Mouse (Mus musculus) cerebellum, adult 9-10 months (tissue): Measurements from ENCODE around the gene Fblim1.
"Not testable (repeated sequence)": the region's sequence is repeated elsewhere in the genome, so short reads cannot be mapped to it uniquely, and the experiment has no call there.

Experiments used
- DNase-seq: peaks from one replicate; pipeline ENCODE4 v3.0.0; 2022

The Fblim1 gene

DNA sequence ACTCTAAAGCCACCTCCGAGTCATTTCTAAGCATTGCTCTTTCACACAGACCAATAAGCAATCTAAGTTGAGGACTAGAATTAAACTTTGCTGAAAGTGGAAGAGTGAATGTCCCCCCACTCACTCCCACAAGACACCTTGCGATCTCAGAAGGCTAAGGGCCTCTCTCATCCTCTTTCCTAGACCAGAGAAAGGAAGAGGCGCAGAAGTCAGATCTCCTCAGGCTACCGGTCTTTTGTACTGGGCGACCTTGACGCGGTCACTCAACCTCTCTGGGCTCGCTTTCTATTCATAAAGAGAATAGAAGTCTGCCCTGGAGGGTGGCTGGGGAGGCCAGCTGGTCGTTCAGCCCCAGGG is 7.0 kb downstream of the Fblim1 start:
- no peak for DNase-seq

DNA sequence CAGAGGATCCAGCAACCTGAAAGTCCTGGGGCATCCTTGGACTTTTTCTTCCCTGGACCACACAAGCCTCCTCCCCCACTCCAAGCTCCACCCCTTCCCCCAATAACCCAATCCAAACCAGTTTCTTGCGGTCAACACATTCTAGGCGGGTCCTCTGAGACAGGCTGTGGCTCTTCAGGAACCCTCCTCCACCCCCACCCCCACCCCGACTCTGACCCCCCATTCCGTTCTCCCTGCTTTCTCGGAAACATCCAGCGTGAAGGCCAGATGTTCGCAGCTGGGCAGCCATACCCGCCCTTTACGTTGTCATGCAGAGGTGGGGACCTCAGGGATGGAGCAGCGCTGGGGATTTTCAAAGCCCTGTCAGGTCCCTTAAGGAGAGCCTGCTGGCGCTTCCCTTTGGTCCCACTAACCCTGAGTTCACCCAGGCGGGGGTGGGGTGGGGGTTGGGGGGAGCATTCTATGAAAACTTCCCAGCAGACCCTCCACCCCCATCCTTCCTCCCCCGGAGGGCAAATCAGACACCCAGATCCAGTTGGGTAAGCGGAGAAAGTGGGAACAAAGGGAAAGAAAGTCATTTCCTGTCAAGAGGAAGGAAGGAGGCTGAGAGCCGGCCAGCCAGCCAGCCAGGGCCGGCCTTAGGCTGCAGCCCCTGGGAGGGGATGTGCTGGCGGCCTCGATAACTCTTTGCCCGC is 7.5 kb downstream of the Fblim1 start:
- no peak for DNase-seq

DNA sequence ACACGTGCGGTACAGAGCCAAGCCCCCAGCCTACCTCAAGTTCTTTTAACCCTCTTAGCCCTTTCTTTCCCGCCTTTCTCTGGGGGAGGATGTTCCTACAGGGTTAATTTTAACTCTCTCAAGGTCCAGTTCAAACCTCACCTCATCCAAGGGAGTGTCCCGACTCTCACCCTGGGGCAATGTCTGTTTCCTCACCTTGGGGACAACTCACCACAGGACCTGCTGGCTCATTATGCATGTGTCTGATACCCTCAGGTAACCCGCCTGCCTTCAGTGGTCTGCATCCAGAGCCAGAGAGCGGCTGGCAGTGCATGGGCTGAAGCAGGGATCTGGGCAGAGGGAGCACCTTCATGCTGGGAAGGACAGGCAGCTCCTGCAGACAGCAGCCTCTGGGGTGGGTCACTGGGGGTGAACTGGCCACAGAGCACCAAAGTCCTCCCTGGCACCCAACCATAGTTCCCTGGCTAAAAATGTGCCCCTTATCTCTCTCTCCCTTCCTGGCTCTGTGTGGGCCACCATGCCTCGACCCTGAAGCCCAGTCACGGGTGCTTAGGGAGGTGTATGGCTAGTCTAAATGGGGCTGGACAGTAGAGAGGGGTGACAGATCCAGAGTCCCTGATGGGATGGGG is 9.1 kb downstream of the Fblim1 start:
- DNase-seq = no peak

DNA sequence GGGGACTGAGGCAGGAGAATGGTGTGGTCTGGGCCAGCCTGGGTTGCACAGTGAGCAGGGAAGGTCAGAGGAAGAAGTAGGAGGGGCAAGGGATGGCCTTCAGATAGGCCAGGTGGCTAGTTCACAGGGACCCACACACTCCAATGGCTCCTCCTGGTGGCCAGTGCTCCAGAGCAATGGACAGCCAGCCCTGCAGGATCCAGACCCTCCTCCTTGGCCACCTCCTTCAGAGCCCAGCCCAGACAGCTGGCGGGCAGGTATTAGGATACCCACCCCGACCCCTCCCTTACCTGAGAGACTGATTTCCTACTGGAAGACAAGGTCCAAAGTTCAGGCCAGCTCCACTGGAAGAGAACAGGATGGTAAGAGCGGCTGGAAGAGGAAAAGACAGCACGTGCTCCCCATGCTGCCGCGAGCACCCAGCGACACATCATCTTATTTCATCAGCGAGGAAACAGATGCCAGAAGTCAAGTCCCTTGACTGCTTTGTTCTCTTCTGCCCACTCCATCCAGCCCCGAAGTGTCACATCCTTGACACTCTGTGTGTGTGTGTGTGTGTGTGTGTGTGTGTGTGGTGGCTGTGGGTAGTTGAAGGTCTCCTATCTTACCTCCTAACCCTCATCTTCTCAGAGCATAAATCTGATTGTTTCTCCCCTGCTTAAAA is 10.2 kb downstream of the Fblim1 start:
- no peak for DNase-seq

DNA sequence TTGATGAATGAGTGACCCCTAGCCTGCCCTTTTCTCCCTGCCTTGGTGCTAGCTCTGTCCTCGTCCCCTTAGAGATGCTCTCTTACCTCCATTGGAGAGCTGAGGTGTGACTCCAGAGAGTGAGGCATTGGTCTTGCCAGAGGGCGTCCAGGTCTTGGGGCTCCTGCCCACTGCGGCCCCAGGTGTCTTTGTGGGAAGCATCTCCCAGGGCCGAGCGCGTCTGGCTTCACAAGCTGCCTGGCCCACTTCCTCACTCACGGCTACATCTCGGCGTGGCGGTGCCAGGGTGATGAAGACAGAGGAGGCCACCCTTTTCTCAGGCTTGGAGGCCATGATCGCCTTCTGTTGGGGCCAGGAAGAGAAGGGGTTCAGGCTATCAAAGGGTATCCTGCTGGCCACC is 10.8 kb downstream of the Fblim1 start:
- no peak for DNase-seq

DNA sequence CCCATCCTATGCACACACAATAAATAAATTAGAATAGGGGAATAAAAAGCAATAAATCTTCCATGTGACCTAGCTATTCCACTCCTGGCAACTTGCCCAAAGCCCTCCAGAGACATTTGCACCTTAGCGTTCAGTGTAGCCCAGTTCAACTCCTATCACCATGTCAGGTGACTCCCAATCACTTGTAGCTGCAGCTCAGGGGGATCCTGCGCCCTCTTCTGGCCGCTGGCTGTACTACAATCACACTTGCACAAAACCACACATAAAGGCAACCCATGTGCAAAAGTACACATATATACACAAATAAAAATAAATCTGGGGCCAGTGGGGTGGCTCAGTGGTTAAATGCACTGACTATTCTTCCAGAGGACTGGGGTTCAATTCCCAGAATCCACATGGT is 14.3 kb downstream of the Fblim1 start:
- no peak for DNase-seq

DNA sequence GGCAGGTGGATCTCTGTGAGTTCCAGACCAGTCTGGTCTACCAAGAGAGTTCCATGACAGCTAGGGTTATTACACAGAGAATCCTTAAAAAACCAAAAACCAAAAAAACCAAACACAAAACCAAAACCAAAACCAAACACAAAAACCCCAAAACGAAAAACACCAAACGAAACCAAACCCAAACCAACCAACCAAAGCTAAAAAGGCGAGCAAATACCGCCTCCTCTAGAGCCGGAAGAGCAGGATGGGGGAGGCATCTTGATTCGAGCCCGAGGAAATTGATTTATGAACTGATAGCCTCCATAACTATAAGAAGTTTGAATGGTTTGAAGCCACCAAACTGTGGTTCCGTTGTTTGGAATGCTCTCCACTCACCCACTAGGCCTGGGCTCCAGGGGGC is 22.0 kb downstream of the Fblim1 start:
- no peak for DNase-seq

DNA sequence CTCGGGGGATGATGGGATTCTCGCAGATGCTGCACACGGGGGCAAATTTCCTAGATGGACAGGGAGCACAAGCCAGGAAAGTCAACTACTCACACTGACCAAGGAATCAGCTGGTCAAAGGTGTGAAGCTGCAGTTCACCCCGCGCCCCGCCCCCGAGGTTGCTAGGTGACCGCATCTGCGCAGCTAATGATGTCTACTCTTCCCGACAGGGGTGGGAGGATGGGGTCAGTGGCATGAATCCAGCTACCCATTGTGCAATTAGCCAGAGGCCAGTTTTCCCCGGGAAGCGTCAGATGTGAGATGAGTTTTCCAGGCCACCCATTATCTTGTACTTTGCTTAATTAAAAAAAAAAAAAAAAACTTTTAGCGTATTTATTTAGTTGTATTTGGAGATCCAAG is 24.8 kb downstream of the Fblim1 start:
- no peak for DNase-seq

DNA sequence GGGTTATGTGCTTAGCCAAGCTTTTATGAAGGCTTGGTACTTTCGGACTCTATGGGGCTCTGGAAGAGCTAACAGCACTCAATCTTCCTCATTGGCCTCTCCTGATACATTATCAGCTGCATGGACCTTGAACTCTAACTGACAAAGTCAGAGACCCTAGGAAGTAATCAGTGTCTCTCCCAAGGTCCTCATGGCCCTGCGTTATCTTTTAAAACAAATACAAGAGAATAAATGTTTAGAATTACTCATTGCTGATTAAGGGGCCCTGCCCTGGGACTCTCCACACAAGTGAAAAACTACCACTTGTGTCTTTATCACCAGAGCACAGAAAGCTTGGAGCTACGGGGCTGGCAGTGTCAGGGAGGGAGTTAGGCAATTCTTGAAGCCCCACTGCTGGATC is 27.1 kb downstream of the Fblim1 start:
- no peak for DNase-seq

DNA sequence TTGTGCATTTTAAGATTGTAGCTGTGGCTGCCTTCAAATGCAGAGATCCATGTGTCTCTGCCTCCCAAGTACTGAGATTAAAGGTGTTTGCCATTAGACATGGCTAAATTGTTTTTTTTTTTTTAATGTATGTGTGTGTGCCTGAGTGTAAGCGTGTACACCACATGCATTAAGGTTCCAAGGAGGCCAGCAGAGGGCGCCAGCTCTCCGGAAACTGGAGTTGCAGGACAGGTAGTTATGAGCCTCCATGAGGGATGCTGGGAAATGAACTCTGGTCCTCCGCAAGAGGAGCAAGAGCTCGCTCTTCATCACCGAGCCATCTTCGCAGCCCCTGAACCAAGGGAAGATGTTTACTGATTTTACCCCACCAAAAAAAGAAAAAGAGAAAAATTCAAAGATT is 29.0 kb downstream of the Fblim1 start:
- DNase-seq = no peak

DNA sequence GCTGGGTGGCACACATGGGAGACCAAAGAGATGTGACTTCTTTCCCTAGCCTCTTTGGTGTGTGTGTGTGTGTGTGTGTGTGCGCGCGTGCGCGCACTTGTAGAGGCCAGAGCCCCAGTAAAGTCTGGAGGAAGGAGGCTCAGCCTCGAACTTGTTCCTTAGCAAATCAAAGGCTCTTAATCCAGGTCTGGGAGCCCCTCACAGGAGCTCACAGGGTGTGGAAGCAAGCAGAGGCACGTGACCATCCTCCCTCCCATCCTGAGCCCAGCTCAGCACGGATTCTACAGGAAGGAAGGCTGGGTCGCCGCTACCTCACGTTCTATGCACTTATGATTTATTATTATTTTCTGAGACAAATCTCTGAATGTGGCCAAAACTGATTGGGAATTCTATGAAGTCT is 29.5 kb downstream of the Fblim1 start:
- DNase-seq = no peak

DNA sequence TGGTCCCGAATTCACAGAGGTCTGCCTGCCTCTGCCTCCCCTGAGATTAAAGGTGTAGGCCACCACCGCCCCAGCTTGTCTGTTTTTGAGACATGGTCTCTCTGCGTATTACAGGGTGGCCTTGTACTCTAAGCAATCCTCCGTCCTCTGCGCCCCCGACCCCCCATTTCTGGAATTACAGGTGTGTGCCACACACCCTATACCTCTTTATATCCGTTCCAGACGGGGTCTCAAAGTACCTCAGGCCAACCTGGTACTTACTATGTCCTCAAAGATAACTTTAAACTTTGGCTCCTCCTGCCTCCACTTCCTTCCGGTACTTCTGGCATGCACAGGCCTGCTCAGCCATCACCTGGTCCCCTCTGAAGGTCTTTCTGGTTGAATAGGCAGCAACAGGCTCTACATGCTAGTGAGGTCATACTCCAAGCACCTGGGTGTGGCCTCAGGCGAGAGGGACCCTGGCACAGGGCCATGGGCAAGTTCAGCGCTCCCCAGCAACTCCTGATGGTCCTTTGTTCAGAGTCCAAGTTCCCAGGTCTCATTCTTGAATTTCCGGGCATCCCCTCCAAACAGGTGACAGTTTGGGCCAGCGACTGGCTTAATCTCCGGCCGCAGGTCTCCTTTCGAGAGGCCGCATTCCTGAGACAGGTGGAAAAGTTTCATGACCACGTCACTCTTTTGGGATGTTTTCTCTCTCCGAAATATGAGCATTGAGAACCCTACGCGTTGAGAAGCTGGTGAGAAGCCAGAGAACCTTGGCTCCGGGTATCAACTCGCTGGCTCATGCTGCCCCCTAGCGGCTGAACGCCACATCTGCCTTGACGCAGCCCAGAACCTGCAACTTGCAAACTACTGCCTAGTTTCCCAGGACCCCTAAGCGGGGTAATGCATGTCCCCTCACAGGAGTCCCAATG is 30.9 kb downstream of the Fblim1 start:
- DNase-seq = peak; percentile 74

DNA sequence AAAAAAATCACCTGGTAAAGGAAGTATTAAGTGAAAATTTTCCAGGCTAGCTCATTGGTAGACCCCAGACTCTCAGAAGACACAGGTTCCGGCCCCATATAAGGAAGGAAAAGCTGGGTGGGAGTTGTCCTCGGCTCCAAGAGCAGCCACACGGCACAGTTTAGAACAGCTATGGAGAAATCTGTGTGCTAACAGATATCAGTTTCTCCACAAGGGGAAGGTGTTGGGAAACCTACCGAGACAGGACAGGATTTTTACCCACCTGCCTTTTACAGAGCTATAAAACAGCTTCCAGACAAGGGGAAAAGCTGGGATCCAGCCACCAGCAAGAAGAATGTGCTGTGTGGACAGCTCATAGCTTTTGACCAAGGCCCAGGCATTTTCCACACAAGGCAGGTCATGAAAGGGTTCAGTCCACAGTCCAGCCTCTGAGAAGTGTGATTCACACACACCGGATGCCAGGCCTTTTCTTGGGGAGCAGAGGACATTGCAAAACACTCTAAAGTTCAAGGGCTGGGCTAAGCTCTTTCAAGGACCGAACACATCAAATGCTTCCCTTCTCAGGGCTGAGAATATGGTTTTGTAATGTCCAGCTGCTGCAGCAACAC is 32.4 kb downstream of the Fblim1 start:
- no peak for DNase-seq

DNA sequence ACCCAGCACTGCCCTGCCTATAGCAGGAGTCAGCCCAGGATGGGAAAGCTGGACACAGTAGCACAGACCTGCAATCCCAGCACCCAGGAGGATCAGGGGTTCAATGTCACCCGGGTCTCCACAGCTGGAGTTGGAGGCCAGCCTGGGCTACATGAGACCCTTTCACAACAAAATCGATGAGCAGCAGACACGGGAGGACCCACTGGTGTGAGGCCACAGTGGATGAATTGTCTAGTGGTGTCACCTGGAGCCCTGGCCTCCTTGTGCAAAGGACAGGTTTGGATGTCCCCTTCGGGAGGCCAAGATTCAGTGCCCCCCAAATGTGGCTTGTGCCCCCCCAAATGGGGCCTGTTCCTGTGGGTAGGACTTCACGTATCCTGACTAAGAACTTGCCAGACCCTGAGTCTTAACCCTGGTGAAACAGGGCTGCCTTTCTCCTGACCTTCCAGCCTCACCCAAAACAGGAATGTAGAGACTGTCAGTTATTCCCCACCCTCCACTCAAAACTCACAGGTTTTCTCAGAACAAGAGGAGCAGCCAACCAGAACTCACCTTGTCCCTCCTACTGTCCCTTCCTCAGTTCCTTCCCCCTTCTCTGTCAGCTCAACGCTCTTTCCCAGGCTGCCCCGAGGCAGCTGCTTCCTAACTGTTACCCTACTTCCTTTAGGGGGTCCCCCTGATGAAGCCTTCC is 33.1 kb downstream of the Fblim1 start:
- DNase-seq = no peak

DNA sequence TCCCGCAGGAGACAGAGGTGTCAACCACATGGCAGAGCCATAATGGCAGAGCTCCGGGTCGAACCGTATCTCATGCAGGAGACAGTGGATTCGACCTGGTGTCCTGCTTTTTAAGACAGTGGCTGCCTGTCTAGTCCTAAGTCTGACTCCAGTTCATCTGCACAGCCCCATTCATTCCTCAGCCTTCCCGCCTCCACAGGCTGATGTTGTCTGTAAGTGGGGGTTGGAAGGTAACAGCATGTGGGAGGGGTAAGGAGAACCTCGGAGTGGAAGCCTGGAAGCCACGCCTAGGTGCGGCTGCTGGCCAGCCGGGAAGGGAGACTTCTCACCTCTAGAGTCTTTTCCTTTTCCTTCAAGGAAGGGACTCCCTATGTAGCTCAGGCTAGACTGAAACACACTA is 34.0 kb downstream of the Fblim1 start:
- DNase-seq = no peak

DNA sequence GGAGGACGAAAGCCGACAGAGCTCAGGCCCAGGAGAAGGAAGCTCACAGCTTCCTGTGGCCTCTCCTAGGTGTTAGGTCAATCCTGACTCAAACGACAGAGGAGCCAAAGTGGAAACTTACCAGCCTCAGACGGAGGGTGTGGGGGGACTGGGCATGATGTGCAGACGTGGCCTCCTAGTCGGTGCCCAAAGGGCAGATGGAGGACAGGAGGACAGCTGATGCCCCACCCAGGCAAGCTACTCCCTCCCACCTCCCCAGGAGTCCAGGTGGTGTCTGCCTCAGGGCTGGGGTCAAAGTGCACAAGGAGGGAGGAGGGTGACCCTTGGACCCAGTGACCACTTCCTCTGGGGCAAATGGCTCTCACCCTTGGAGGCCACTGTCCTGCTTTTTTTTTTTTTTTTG is 34.6 kb downstream of the Fblim1 start:
- no peak for DNase-seq

DNA sequence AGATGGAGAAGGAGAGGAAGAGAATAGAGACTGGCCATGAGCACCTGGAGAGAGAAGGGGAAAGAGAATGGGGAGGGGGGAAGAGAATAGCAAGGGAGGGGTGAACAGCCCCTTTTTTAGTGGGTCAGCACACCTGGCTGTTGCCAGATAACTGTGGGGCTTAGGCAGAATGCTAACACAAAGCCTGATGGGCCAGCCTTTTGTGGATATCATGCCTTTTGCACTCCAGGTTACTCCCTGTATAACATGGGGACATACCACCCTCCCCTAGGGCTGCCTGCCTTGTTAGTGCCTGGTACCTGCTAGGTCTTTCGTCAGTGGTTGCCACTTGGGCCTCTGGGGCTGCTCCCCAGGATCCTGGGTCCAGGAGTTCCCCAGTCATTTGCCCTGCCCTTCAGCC is 35.1 kb downstream of the Fblim1 start:
- DNase-seq = no peak

DNA sequence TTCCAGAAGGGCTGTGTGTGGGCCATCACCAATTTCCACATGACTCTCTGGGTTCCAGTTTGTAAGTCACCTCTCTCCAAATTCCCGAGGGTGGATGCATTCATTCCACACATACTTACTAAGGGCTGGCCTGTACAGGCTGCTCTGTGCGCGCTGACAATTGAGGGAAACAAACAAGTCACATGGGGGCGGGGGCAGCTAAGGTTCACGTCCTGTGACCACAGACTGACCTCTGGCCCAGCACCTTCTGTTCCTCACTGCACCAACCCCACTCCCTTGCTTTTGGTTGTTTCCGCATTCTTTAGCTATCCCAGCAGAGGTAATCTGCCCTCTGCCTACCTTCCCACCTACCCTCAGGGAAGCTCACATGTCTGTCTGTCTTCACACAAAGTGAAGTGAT is 35.9 kb downstream of the Fblim1 start:
- no peak for DNase-seq

DNA sequence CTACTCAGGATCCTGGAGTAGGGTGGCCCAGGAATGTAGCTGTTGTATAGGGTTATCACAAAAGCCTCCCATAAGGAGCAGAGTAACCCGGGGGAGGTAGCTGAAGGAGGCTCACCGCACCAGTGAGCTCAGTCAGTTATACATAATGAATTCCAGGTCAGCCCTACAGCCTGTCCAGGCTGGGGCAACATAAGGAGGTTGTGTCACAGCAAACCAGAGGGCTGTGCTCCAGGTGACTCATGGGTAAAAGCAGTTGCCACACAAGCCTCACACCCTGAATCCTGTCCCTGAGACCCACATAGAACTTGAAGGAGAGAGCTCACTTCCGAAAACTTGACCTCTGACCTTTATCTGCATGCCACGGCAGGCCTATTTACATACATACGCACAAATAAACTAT is 36.9 kb downstream of the Fblim1 start:
- DNase-seq = no peak

DNA sequence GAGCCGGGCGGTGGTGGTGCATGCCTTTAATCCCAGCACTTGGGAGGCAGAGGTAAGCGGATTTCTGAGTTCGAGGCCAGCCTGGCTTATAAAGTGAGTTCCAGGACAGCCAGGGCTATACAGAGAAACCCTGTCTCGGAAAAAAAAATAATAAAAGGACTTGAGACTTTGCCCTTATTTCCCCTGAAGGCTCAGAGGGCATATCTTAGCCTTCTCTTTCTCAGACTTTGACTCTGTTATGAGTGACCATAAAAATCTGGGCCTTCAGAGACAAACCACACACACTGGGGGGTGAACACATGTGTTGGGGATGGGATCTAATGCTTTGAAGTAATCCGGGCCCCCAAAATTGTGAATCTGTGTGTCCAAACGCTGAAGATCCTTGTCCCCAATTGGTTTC is 38.7 kb downstream of the Fblim1 start:
- not testable (repeated sequence) for DNase-seq

DNA sequence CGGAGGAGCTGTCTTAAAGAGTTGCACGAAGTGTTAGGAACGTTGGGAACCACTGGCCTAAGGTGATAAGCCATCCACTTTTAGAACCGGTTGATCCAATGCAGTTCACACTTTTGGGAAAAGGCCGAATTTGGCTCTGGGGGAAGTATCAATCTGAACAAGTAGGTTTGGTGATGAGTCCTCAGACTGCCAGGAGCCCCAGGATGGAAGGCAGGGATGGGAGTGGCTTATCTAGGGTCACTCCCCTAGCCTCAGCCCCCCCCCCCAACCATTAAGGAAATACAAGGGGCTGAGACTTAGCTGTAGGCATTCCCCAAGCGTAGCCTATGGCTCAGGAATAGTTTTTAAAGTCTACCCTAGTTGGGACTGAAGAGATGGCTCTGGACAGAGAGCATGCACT is 39.7 kb downstream of the Fblim1 start:
- DNase-seq = no peak

DNA sequence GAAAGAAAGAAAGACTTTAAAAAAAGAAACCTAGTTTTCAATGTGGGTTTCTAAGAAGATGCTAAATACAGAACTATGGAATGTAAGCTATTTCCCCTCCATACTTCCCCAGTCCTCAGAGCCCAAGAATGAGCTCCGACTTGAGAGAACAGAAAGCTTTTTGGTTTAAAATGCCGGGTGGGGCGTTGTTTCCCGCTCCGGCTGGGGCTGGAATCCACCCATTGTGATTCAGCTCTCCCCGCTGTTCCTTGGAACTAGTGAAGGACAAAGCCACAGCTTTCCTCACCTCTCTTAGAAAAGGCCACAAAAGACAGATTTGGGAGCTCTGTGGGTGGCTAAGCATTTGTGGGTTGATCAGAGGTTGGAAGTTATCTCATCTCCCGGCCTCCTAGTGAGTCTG is 40.6 kb downstream of the Fblim1 start:
- DNase-seq = no peak

DNA sequence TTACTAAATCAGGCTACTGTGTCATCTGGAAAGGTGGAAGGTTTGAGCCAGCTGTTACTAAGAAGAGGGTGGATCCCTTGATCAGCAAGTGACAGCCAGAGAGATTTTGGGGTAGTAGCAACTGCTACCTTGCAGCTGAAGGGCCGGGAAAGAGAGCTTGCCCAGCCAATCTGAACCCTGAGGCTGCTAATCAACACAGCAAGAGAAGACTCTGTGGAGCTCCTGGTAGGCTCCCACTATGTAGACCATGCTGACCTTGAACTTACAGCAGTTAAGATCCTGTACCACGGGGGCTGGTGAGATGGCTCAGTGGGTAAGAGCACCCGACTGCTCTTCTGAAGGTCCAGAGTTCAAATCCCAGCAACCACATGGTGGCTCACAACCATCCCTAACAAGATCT is 41.2 kb downstream of the Fblim1 start:
- DNase-seq = no peak
